Mouse (Mus musculus) heart, postnatal 0 days (tissue): ENCODE data around the gene Pou4f1. TPM values are rescaled to one million over a fixed set of nuclear protein-coding genes. Genes with fewer than 3 reads are reported as not detected.
A peak's percentile ranks its signal among the peaks of the same experiment; 100 is the strongest.
"Not testable (repeated sequence)": the region's sequence is repeated elsewhere in the genome, so short reads cannot be mapped to it uniquely, and the experiment has no call there.

ENCODE experiments used
- ATAC-seq: fragments of 200-750 bp; cut with Nextera tagmentation; 2 replicates; pipeline ENCODE4 v1.8.0; 2017; ENCODE audit warnings: low read depth, moderate number of reproducible peaks, moderate library complexity; ENCODE audit not compliant: insufficient read depth
- DNase-seq: peaks from one replicate; pipeline ENCODE4 v3.0.0-alpha.2; 2016; ENCODE audit warnings: low spot score
- H3K27ac ChIP-seq: fragments of 300-500 bp; sonication (generic); 2 replicates; pipeline ENCODE4 v1.5.1; 2014; ENCODE audit warnings: low read depth, mild to moderate bottlenecking
- H3K27me3 ChIP-seq: fragments of 300-500 bp; sonication (generic); 2 replicates; pipeline ENCODE4 v1.6.1; 2014; ENCODE audit warnings: low read length, mixed read lengths; ENCODE audit not compliant: control insufficient read depth, insufficient read depth
- H3K36me3 ChIP-seq: fragments of 300-500 bp; sonication (generic); replicated peaks from 2 replicates; pipeline ENCODE4 v1.6.1; 2014; ENCODE audit warnings: low read length, mixed read lengths; ENCODE audit not compliant: control insufficient read depth, insufficient read depth
- H3K4me1 ChIP-seq: fragments of 300-500 bp; sonication (generic); 2 replicates; pipeline ENCODE4 v1.6.1; 2014; ENCODE audit warnings: antibody characterized with exemption; ENCODE audit not compliant: control insufficient read depth, insufficient read depth
- H3K4me2 ChIP-seq: fragments of 300-500 bp; sonication (generic); 2 replicates; pipeline ENCODE4 v1.6.1; 2014; ENCODE audit warnings: low read depth, mild to moderate bottlenecking, low read length, moderate library complexity
- H3K4me3 ChIP-seq: fragments of 300-500 bp; sonication (generic); 2 replicates; pipeline ENCODE4 v1.5.1; 2014; ENCODE audit warnings: low read depth, low read length
- H3K9ac ChIP-seq: fragments of 300-500 bp; sonication (generic); replicated peaks from 2 replicates; pipeline ENCODE4 v1.6.1; 2014; ENCODE audit warnings: low read depth, low read length, mixed read lengths
- H3K9me3 ChIP-seq: fragments of 300-500 bp; sonication (generic); replicated peaks from 2 replicates; pipeline ENCODE4 v1.6.1; 2016; ENCODE audit warnings: low read length; ENCODE audit not compliant: control insufficient read depth
- CTCF ChIP-seq: IDR thresholded peaks from 2 replicates; pipeline ENCODE4 v1.5.1; 2016; ENCODE audit warnings: antibody characterized with exemption, control low read depth, low read depth
- EP300 ChIP-seq: IDR thresholded peaks from 2 replicates; pipeline ENCODE4 v1.6.1; 2016; ENCODE audit warnings: antibody characterized with exemption, low read depth
- WGBS: fragments of 180-500 bp; shearing (Covaris S2); extraction: QIAGEN DNeasy Blood & Tissue Kit; methylation state at CpG from one replicate; pipeline ENCODE4 v1.1.7; 2014; 5-methylcytosine and 5-hydroxymethylcytosine counted together
- polyA plus RNA-seq: library from polyadenylated mRNA; unstranded; fragments of >200 nt; fragmentation: Nextera tagmentation; extraction: Ambion mirVana; gene quantifications from 2 replicates; pipeline ENCODE4 v1.2.1, GENCODE M21; 2015
- total RNA-seq: library from RNA; depleted of rRNA; stranded (reverse); fragments of >200 nt; gene quantifications from 2 replicates; pipeline ENCODE4 v1.2.3, GENCODE M21; 2014; ENCODE audit warnings: low replicate concordance; rRNA removed

The Pou4f1 gene
- not detected in 2 replicates for total RNA-seq
- polyA plus RNA-seq, result 0.04 and 0.23 TPM in 2 replicates

GRCm38 (mm10) chr14:104467966-104468622 is at the start of gene Pou4f1:
TSS of gene Pou4f1 (minus strand) at chr14:104467999.
- DNase-seq, result no peak
- no peak for TF ChIP-seq EP300
- no peak for TF ChIP-seq CTCF
- WGBS, result under 1% methylated on average over 61 of the region's 62 CpGs
- Histone ChIP-seq H3K9ac (no peak within 1 kb of the TSS), H3K4me3 (peak within 1 kb of the TSS; percentile 53), H3K4me1 (peaks cover 12% of the 10 kb centered on the region; the same call in 1 of the 2 replicates), H3K27me3 (peaks cover 94% of the 10 kb centered on the region), H3K9me3 (no peaks in the 10 kb centered on the region), H3K4me2 (peak within 1 kb of the TSS; percentile 72), H3K36me3 (no peaks in the 10 kb centered on the region), H3K27ac (no peak within 1 kb of the TSS)
- ATAC-seq, result peak; percentile 81

- Histone ChIP-seq H3K27me3 (no peaks in the 10 kb centered on the region), H3K4me2 (no peak overlapping the region), H3K4me1 (no peaks in the 10 kb centered on the region), H3K27ac (no peak overlapping the region), H3K9ac (no peak overlapping the region), H3K9me3 (no peaks in the 10 kb centered on the region), H3K4me3 (no peak overlapping the region), H3K36me3 (peaks cover 7% of the 10 kb centered on the region; the same call in 1 of the 2 replicates)
- TF ChIP-seq EP300, result no peak
- no peak for TF ChIP-seq CTCF
- DNase-seq (no peak), ATAC-seq (no peak)
- WGBS, result 77% methylated on average over 1 of the region's 1 CpGs
These were observed 43.9 kb upstream of the Pou4f1 start for GRCm38 (mm10) chr14:104511664-104512063.

- not testable (repeated sequence) for ATAC-seq, H3K4me2 ChIP-seq, H3K27me3 ChIP-seq, H3K9me3 ChIP-seq, H3K9ac ChIP-seq, H3K4me3 ChIP-seq, H3K27ac ChIP-seq, DNase-seq, H3K4me1 ChIP-seq
- peaks cover 60% of the 10 kb centered on the region for H3K36me3 ChIP-seq
- WGBS, result 67% methylated on average over 3 of the region's 3 CpGs
These were observed 35.0 kb upstream of the Pou4f1 start for GRCm38 (mm10) chr14:104502761-104503160.

GRCm38 (mm10) chr14:104479751-104480150 is 12.0 kb upstream of the Pou4f1 start:
- DNase-seq, result no peak
- no peak for TF ChIP-seq CTCF
- no peak for TF ChIP-seq EP300
- Histone ChIP-seq H3K9me3 (no peaks in the 10 kb centered on the region), H3K27ac (no peak overlapping the region), H3K4me2 (no peak overlapping the region), H3K27me3 (peaks cover 18% of the 10 kb centered on the region; the same call in 1 of the 2 replicates), H3K9ac (no peak overlapping the region), H3K4me3 (no peak overlapping the region), H3K4me1 (no peaks in the 10 kb centered on the region), H3K36me3 (peaks cover 21% of the 10 kb centered on the region)
- ATAC-seq, result no peak
- 84% methylated on average over 8 of the region's 8 CpGs for WGBS

GRCm38 (mm10) chr14:104478593-104478992 is 10.8 kb upstream of the Pou4f1 start:
- Histone ChIP-seq H3K4me2 (no peak overlapping the region), H3K4me3 (no peak overlapping the region), H3K36me3 (peaks cover 21% of the 10 kb centered on the region), H3K4me1 (0 out of 2 replicates have a peak, but pooled peaks cover 5% of the 10 kb centered on the region), H3K9ac (no peak overlapping the region), H3K9me3 (no peaks in the 10 kb centered on the region), H3K27ac (no peak overlapping the region), H3K27me3 (peaks cover 29% of the 10 kb centered on the region)
- WGBS, result 80% methylated on average over 5 of the region's 5 CpGs
- DNase-seq, result no peak
- ATAC-seq, result no peak
- TF ChIP-seq EP300 (no peak), CTCF (no peak)

GRCm38 (mm10) chr14:104477616-104478015 is 9.8 kb upstream of the Pou4f1 start:
- Histone ChIP-seq H3K9me3 (no peaks in the 10 kb centered on the region), H3K4me3 (no peak overlapping the region), H3K27ac (no peak overlapping the region), H3K27me3 (peaks cover 39% of the 10 kb centered on the region), H3K9ac (no peak overlapping the region), H3K36me3 (peaks cover 21% of the 10 kb centered on the region), H3K4me1 (peaks cover 11% of the 10 kb centered on the region; the same call in 1 of the 2 replicates), H3K4me2 (no peak overlapping the region)
- DNase-seq, result no peak
- WGBS, result 94% methylated on average over 8 of the region's 8 CpGs
- ATAC-seq, result no peak
- TF ChIP-seq CTCF (no peak), EP300 (no peak)
